Mouse (Mus musculus): ENCODE measurements at regions not wholly inside any gene's neighbourhood (a gene's known extent, or its start where the extent isn't known, plus 50 kb on each side); places are given as distances from the start of the nearest gene placed in this dataset.

DNA sequence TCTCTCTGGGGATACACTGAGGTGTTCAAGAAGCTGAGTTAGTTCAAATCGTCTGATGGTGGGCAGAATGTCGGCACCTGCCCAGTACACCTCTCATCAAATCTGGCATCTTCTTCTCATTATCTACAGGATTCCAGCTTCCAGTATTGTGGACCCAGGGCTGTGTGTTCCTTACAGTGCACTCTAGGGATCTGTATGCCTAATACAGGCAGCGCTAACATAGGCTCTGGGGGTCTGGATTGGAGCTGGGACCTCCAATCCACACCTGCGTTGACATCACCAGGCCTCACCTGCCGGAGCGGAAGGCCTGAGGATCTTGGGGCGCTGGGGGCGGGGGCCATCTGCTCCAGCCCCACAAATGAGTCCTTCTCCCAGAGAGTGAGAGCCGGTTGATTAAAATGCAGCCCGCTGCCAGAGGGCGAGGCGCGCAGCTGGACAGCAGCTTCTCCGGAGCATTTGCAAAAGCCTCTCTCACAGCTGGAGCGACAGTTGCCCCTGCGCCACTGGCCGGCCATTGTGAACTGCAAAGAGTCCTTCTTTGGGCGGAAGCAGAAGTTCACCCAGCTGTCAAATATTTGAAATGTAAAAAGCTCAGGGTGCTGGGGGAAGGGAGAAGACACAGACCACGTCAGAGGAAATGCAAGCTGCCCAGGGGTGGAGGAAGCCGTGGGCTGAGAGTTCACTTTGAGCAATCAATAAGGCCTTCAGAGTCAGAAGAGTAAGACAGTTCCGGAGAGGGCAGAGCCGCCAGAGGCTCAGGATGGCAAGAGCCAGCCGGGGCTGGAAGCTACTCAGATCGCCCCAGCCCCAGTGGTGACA is 347.0 kb downstream of the Rnf144a start:
- peak; percentile 70 for DNase-seq

DNA sequence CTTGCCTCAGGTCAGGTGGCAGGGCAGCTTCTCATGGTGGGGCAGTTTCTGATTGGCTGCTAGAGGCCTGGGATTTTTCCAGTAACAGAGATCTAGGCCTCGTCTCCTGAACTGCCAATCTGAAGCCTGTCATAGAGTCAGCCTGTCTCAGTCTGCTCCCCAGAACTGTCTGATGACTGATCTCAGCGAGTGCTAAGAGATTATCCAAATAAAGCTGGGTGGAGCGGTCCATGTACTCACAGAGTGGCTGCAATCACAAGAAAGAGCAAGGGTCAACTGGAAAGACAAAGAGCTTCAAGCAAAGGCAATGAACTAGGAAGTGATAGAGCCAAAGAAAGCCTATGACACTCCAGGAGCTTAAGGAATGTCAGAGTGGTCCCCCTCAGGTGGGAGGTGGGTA is 354.7 kb downstream of the Rnf144a start:
- DNase-seq = no peak

- no peak for DNase-seq
Measured at GRCm38 (mm10) chr12:26059090-26059489, 356.0 kb downstream of the Rnf144a start.

GRCm38 (mm10) chr12:26057491-26058054 is 357.5 kb downstream of the Rnf144a start:
- no peak for DNase-seq

GRCm38 (mm10) chr12:26046991-26047390 is 368.1 kb downstream of the Rnf144a start:
- no peak for DNase-seq

DNA sequence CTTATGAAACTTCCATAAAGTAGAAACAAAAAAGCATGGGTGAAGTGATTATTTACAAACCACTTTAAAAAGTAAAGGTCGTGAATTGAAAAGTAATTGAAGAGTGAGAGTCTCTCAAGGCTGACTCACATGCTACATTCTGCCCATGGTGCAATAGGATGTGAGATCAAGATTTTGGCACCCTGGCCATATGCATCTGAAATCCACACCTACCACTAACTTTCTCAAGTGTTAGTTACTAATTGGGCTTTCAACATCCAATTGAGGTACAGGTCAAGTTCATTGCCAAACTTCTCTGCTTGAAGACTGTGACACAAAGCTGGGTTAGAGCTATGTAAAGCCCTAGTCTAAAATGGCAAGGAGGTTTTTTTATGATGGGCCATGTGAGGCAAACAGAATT is 369.7 kb downstream of the Rnf144a start:
- no peak for DNase-seq

DNA sequence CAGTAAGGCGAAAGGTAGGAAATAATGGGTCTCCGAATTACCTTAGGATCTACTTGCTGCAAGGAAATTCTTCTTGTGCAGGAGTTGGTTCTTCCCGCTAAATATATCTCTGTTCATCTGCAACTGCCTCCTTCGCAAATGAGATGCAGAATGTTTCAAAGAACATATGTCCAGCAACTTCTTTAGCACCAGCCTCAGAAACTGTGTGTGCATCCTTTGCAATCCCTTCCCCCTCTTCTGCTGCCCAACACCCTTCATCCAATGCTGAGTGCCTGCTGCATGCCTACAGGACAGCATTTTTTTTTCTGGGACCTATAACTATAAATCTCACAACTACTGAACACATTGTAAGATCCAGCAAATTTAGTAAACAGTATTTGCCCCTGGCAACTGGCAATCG is 402.1 kb downstream of the Rnf144a start:
- DNase-seq = no peak

DNA sequence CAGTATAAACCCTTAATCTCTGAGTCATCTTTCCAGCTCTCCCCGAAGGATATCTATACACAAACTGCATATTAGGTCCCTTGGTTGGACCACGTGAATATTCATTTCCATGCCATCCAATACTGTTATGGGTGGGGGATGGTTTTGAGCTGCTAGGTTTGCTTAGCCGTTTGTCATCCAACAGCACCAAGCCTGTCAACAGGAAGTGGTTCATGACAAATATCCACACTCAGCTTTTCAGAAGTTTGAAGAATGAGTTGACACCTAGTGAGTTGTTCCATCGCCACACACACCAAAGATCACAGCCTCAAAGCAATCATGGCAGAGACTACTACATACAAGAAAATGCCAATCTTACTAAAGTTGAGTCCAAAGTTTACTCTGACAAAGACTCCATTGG is 421.0 kb downstream of the Rnf144a start:
- no peak for DNase-seq

GRCm38 (mm10) chr12:25991801-25992525 is 423.1 kb downstream of the Rnf144a start:
- DNase-seq = no peak

DNA sequence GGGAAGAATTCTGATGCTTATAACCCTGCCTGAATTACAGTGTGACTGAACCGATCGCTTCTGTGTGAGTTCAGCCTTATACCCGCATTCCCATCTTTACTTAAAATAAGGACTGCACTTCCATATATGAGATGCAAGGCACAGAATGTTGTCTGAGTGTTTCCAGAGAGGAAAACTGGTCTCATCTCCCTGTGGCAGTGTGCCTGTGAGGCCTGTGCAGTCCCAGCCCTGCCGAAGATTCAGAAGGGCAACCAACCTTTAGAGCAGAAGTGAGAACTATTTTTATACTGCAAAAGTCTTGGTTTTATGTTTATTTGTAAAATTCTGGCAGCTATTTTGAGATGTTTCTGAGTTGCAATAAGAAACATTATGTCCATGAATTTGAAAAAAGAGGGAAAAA is 432.5 kb downstream of the Rnf144a start:
- no peak for DNase-seq

DNA sequence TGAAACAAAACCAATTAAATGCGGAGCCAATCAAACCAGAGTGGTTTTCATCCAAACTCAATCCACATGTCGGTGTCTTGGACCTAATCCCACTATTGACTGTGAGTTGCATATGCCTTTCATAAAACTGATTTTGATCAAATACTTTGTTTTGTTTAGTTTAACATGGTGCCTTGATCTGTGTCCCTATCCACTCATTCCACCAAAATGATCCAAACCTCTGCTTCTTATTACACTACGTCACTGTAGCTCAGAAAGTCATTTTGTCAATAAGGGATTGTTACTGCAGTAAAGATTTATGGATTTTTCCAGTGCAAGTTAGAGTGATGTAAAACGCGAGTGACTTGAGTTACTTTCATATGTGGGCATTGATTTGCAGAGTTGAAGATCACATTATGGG is 436.7 kb downstream of the Rnf144a start:
- DNase-seq = no peak

- DNase-seq = no peak
Measured at GRCm38 (mm10) chr12:25958584-25958983, 456.5 kb downstream of the Rnf144a start.

DNA sequence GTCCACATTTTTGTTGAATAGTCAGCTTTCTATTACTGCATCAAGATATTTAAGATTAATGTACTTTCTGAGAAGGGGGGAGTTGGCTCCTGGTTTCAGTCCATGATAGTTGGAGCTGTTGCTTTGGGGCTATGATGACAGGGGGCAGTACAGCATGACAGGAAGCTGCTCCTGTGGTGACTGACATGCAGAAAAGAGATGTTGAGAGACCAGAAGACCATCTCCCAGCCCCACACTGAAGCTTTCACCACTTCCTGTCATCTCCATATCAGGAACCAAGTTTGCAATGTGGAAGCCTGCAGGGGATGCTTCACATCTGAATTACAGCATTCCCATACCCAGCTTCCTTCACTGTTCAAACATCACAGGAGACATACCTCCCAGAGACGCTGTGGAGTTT is 457.5 kb downstream of the Rnf144a start:
- no peak for DNase-seq

DNA sequence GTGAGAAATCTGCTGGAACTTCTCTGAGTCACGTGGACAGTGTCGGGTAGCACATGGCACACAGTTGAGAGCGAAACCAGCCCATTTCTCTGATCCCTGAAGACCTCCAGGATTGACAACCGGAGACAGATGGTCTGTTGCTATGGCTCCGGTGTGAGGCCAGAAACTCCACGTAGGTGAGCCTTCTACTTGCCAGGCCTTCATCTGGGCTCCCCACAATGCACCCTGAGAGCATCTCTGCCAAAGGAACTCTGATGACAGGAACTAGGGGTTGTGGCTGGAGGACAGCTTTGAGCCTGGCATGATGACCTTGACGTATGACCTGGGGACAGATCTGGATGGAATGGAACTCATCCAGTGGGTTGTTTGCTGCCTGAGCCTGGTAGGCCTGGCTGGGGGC is 467.9 kb downstream of the Rnf144a start:
- no peak for DNase-seq

DNA sequence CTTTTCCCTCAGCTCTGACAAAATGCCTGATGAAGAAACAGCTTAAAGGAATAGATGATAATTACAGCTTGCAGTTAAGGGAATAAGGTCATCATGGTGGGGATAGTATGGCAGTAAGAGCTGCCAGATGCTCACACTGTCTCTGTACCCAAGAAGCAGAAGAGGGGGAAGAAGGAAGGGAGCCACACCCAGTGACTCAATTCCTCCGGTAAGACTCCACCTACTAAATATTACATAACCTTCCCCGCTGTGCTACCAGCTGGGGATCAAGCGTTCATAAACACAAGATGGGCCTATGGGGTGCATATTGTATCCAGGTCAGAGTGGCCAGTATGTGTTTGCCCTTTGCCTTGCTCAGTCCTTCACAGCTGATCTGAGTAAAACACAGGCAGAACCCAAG is 468.9 kb downstream of the Rnf144a start:
- no peak for DNase-seq

DNA sequence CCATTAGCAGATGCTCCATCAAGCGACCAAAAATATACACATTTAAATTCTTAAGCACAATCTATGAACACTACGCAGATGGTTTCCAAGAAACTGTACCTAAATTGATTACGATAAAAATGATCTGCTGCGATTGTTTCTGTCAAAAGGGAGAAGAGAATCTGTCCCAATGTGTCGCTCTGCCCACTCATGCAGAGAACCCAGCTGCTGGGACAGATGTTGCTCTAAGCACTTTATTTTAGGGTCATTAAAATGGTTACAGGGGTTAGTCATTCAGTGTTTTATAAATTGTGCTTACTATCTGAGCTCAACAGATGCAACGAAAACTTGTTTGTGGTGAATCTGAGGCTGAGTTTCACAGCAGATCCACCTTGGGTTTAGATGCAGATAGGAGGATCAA is 476.2 kb downstream of the Rnf144a start:
- DNase-seq = no peak

- no peak for DNase-seq
Measured at GRCm38 (mm10) chr12:25934946-25935345, 480.1 kb downstream of the Rnf144a start.

DNA sequence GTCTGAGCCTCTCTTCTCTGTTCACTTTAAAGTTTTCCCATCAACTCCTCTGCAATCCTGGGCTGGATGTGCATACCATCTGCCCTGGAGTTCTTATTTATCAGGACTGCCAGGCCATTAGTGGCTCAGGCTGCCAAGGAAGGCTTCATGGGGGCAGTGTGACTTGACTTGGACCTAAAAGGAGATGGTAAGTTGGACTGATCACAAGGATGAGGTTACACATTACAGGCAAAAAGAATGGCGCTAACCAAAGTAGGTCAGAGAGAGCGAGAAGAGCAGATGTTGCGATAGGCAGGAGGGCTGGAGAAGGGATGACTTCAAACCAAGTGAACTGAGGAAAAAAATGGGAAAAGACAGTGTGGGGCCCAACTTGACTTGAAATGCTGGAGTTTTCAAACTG is 480.5 kb downstream of the Rnf144a start:
- no peak for DNase-seq

DNA sequence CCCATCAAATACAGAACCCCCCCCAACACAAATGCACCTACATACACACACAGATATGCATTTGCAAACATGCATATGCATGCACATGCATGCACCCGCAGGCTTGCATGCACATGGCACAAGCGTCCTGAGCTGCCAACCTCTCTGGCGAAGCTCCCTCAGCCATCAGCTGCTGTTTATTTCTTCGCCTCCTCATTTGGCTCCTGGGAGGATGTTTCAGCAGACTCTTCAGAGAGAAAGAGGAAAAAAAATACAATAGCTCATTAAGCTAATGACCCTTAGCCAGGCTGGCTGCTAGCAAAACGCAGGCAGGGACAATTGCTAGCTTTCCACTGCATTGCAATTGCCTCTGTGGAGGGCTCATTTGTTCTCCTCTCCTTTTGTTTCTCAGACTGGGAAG is 488.7 kb downstream of the Rnf144a start:
- no peak for DNase-seq

- DNase-seq = peak; percentile 13
Measured at GRCm38 (mm10) chr12:25924526-25924925, 490.5 kb downstream of the Rnf144a start.

GRCm38 (mm10) chr12:25923772-25924171 is 491.3 kb downstream of the Rnf144a start:
- DNase-seq = no peak

- DNase-seq = no peak
Measured at GRCm38 (mm10) chr12:25905614-25906013, 509.4 kb downstream of the Rnf144a start.

DNA sequence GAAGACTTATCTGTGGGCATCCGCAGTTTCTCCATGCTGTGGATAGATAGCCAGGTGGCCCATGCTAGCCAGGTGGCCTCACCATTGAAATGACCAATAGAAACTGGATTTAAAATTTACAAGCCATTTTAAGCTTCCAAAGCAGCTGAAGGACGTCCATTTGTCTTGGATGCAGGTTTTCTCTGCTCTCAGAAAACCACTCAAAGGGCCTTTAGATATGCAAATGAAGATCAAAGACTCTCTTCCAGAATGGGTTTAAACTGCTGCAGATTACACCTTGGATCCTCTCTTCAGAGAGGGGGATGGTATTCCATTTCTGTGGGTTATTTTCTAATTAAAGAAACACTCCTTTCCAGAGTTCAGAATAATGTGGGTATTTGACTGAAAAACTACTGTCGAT is 518.5 kb downstream of the Rnf144a start:
- DNase-seq = no peak

- DNase-seq = no peak
Measured at GRCm38 (mm10) chr12:25895691-25896090, 519.4 kb downstream of the Rnf144a start.
